21 mouse cellular contexts compared by ENCODE assay signal in the genomic region with DNA sequence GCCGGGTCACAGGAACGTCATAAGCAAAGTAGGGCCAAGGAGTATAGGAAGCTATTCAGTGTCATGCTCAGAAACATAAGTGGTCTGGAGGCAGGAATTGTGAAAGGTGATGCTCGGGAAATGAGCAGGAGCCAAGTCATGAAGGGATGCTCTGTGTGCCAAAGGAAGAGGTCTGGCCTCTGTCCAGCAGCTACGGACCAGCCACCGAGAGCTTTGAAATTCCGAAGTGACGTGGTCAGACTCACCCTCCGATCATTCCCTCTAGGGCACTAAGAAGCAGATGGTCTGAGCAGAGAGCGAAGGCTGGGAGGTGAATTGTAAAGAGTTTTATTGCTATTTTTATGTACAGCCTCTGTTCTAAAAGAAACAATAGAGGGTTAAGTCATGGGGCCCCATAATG.
DNase-seq lines count a peak whose midpoint lies in the region; ATAC-seq and TF ChIP-seq lines count a peak whose summit lies in the region.
"Had no signal": no experiment of that assay in that cellular context is flagged by ENCODE, and none has a peak within 500 bp of the region (broad histone marks: within the 10 kb centered on the region; RNA-seq: fewer than 3 reads in every experiment).

No protein-coding gene starts in this region.

- ATAC-seq in hindbrain, postnatal 0 days, result no peak
- ATAC-seq in limb, embryonic 15.5 days (ENCODE audit: insufficient number of reproducible peaks, low FRiP score, low TSS enrichment, low read depth), result no peak
- ATAC-seq: CD4-positive, CD25-positive, alpha-beta regulatory T cell, adult 4 months; forebrain, embryonic 13.5 days; inflammation-experienced regulatory T-cells, adult 6 months had no signal

- no peaks in the 10 kb centered on the region for H3K4me1 ChIP-seq in hindbrain, postnatal 0 days (ENCODE audit: insufficient read depth, low read length)
- H3K4me1 ChIP-seq in hindbrain, embryonic 10.5 days (replicated peaks), result no peaks in the 10 kb centered on the region
- H3K4me1 ChIP-seq in limb, embryonic 15.5 days, result peaks cover 7% of the 10 kb centered on the region
- H3K4me1 ChIP-seq: forebrain, embryonic 13.5 days; liver, embryonic 15.5 days; megakaryocyte, embryonic 14.5 days; stomach, embryonic 15.5 days had no signal

- H3K9ac ChIP-seq in hindbrain, postnatal 0 days (replicated peaks; ENCODE audit: low read length), result no peak overlapping the region
- no peak overlapping the region for H3K9ac ChIP-seq in limb, embryonic 15.5 days
- H3K9ac ChIP-seq: forebrain, embryonic 13.5 days; hindbrain, embryonic 12.5 days; limb, embryonic 12.5 days; liver, embryonic 15.5 days; stomach, embryonic 15.5 days had no signal

- H3K9me3 ChIP-seq in hindbrain, postnatal 0 days (ENCODE audit: low read length), result no peaks in the 10 kb centered on the region
- no peaks in the 10 kb centered on the region for H3K9me3 ChIP-seq in hindbrain, embryonic 10.5 days
- no peaks in the 10 kb centered on the region for H3K9me3 ChIP-seq in limb, embryonic 15.5 days
- H3K9me3 ChIP-seq: forebrain, embryonic 13.5 days; hindbrain, embryonic 12.5 days; limb, embryonic 12.5 days; liver, embryonic 15.5 days; stomach, embryonic 15.5 days had no signal

- no peak overlapping the region for H3K4me2 ChIP-seq in hindbrain, postnatal 0 days (ENCODE audit: low read depth, low read length)
- no peak overlapping the region for H3K4me2 ChIP-seq in limb, embryonic 15.5 days
- H3K4me2 ChIP-seq: forebrain, embryonic 13.5 days; hindbrain, embryonic 12.5 days; limb, embryonic 12.5 days; liver, embryonic 15.5 days; stomach, embryonic 15.5 days had no signal

- no peaks in the 10 kb centered on the region for H3K36me3 ChIP-seq in hindbrain, postnatal 0 days (ENCODE audit: insufficient read depth, low read length)
- no peaks in the 10 kb centered on the region for H3K36me3 ChIP-seq in hindbrain, embryonic 10.5 days
- no peaks in the 10 kb centered on the region for H3K36me3 ChIP-seq in limb, embryonic 15.5 days
- H3K36me3 ChIP-seq: hindbrain, embryonic 12.5 days; limb, embryonic 12.5 days; liver, embryonic 15.5 days; stomach, embryonic 15.5 days had no signal

- H3K4me3 ChIP-seq in hindbrain, postnatal 0 days (ENCODE audit: low read length), result no peak overlapping the region
- H3K4me3 ChIP-seq in hindbrain, embryonic 10.5 days, result no peak overlapping the region
- H3K4me3 ChIP-seq in limb, embryonic 15.5 days, result no peak overlapping the region
- no peak overlapping the region for H3K4me3 ChIP-seq in layer of hippocampus, adult 2 months
- no peak overlapping the region for H3K4me3 ChIP-seq in gastrocnemius, adult 2 months
- H3K4me3 ChIP-seq: forebrain, embryonic 13.5 days; hindbrain, embryonic 12.5 days; limb, embryonic 12.5 days; liver, embryonic 15.5 days; megakaryocyte, embryonic 14.5 days; stomach, embryonic 15.5 days had no signal

- WGBS in hindbrain, postnatal 0 days, result 52% methylated on average over 9 of the region's 9 CpGs
- 83% methylated on average over 9 of the region's 9 CpGs for WGBS in hindbrain, embryonic 10.5 days
- 34% methylated on average over 9 of the region's 9 CpGs for WGBS in limb, embryonic 15.5 days

- TF ChIP-seq CTCF in hindbrain, postnatal 0 days (IDR thresholded peaks at IDR 0.05; ENCODE audit: low read depth), result no peak
- TF ChIP-seq CTCF in layer of hippocampus, adult 2 months (conservative IDR thresholded peaks at IDR 0.05), result no peak
- TF ChIP-seq CTCF in gastrocnemius, adult 2 months (IDR thresholded peaks at IDR 0.05), result no peak

- peak; percentile 9 for DNase-seq in hindbrain, postnatal 0 days (ENCODE audit: low spot score)
- DNase-seq in hindbrain, embryonic 10.5 days (ENCODE audit: low spot score), result no peak
- peak; percentile 63 for DNase-seq in 3134 (ENCODE audit: extremely low read depth, insufficient read length, low spot score)
- DNase-seq in 3T3-L1 (ENCODE audit: low read depth, low spot score), result peak; percentile 94
- no peak for DNase-seq in layer of hippocampus, adult 2 months (ENCODE audit: low spot score in 2 of 2)
- no peak for DNase-seq in gastrocnemius, adult 2 months
- DNase-seq: cerebellum, adult 8-10 months; gastrocnemius, postnatal 25 days; kidney, adult 2 months; kidney, postnatal 14 days; layer of hippocampus, adult 9-11 months; right cerebral cortex, postnatal 14 days had no signal

- H3K27ac ChIP-seq in hindbrain, postnatal 0 days, result no peak overlapping the region
- H3K27ac ChIP-seq in hindbrain, embryonic 10.5 days, result no peak overlapping the region
- 0 out of 2 replicates have a peak overlapping the region, but pooled peaks have one; percentile 9 for H3K27ac ChIP-seq in limb, embryonic 15.5 days
- H3K27ac ChIP-seq in layer of hippocampus, adult 2 months, result no peak overlapping the region
- no peak overlapping the region for H3K27ac ChIP-seq in gastrocnemius, adult 2 months
- H3K27ac ChIP-seq: forebrain, embryonic 13.5 days; hindbrain, embryonic 12.5 days; limb, embryonic 12.5 days; liver, embryonic 15.5 days had no signal

- no peaks in the 10 kb centered on the region for H3K27me3 ChIP-seq in hindbrain, postnatal 0 days (ENCODE audit: insufficient read depth, low read length)
- H3K27me3 ChIP-seq in hindbrain, embryonic 10.5 days (ENCODE audit: insufficient read depth, poor library complexity, severe bottlenecking), result no peaks in the 10 kb centered on the region
- no peaks in the 10 kb centered on the region for H3K27me3 ChIP-seq in limb, embryonic 15.5 days
- H3K27me3 ChIP-seq: forebrain, embryonic 13.5 days; hindbrain, embryonic 12.5 days; limb, embryonic 12.5 days; liver, embryonic 15.5 days; megakaryocyte, embryonic 14.5 days; stomach, embryonic 15.5 days had no signal

- intact Hi-C loops in gastrocnemius, adult 2 months (cut with DNase I), result no loop called here

Comparison
In these comparisons a context has a peak if more than half of its experiments do, and no peak if none do; other contexts are left out.
1. DNase-seq: peak in hindbrain, postnatal 0 days (single experiment), 3134 (single experiment) and 3T3-L1 (single experiment); none in hindbrain, embryonic 10.5 days (single experiment), layer of hippocampus, adult 2 months (0 of 2) and gastrocnemius, adult 2 months (single experiment).